Mouse (Mus musculus): ENCODE results near the gene Slc35f6.

Gene Slc35f6

GRCm38 (mm10) chr5:30647815-30648560, at the start of gene Slc35f6:
Gene Slc35f6, plus strand, starts transcription at chr5:30647933.
- peak; percentile 97 for DNase-seq

- DNase-seq: no peak
Measured at GRCm38 (mm10) chr5:30601397-30601796, 46.3 kb upstream of the Slc35f6 start.

GRCm38 (mm10) chr5:30603255-30603654, 44.5 kb upstream of the Slc35f6 start:
- DNase-seq: no peak

GRCm38 (mm10) chr5:30603926-30604325, 43.8 kb upstream of the Slc35f6 start:
- no peak for DNase-seq

- no peak for DNase-seq
Measured at GRCm38 (mm10) chr5:30604769-30605188, 43.0 kb upstream of the Slc35f6 start.

GRCm38 (mm10) chr5:30605649-30606048, 42.1 kb upstream of the Slc35f6 start:
- DNase-seq: no peak

- DNase-seq: peak; percentile 53
Measured at GRCm38 (mm10) chr5:30606424-30607073, 41.2 kb upstream of the Slc35f6 start.

- DNase-seq: no peak
Measured at GRCm38 (mm10) chr5:30609094-30609493, 38.6 kb upstream of the Slc35f6 start.

- no peak for DNase-seq
Measured at GRCm38 (mm10) chr5:30609918-30610645, 37.7 kb upstream of the Slc35f6 start.

- DNase-seq: no peak
Measured at GRCm38 (mm10) chr5:30611091-30611490, 36.6 kb upstream of the Slc35f6 start.

- DNase-seq: no peak
Measured at GRCm38 (mm10) chr5:30611689-30612088, 36.0 kb upstream of the Slc35f6 start.

- DNase-seq: no peak
Measured at GRCm38 (mm10) chr5:30612575-30612974, 35.2 kb upstream of the Slc35f6 start.

- DNase-seq: no peak
Measured at GRCm38 (mm10) chr5:30613242-30613641, 34.5 kb upstream of the Slc35f6 start.

- DNase-seq: peak; percentile 86
Measured at GRCm38 (mm10) chr5:30614221-30614620, 33.5 kb upstream of the Slc35f6 start.

GRCm38 (mm10) chr5:30615416-30615815, 32.3 kb upstream of the Slc35f6 start:
- DNase-seq: no peak

GRCm38 (mm10) chr5:30615819-30616218, 31.9 kb upstream of the Slc35f6 start:
- DNase-seq: no peak

GRCm38 (mm10) chr5:30616644-30617043, 31.1 kb upstream of the Slc35f6 start:
- DNase-seq: no peak

- no peak for DNase-seq
Measured at GRCm38 (mm10) chr5:30617357-30617756, 30.4 kb upstream of the Slc35f6 start.

GRCm38 (mm10) chr5:30617851-30618250, 29.9 kb upstream of the Slc35f6 start:
- DNase-seq: peak; percentile 66

- DNase-seq: no peak
Measured at GRCm38 (mm10) chr5:30618376-30619003, 29.2 kb upstream of the Slc35f6 start.

- no peak for DNase-seq
Measured at GRCm38 (mm10) chr5:30619211-30619610, 28.5 kb upstream of the Slc35f6 start.

GRCm38 (mm10) chr5:30620567-30620966, 27.2 kb upstream of the Slc35f6 start:
- no peak for DNase-seq

GRCm38 (mm10) chr5:30621211-30621790, 26.4 kb upstream of the Slc35f6 start:
- no peak for DNase-seq
